Mouse (Mus musculus) B cell, adult 2 months (primary cell): ENCODE measurements around the gene Gtf2h1.
"Not testable (repeated sequence)": the region's sequence is repeated elsewhere in the genome, so short reads cannot be mapped to it uniquely, and the experiment has no call there.

ENCODE experiments used
- DNase-seq, 2 experiments: peaks; one replicate each; pipeline ENCODE4 v3.0.0; 2022

The Gtf2h1 gene

GRCm38 (mm10) chr7:46795287-46796205, at the start of gene Gtf2h1, which contains the start of gene Hps5:
Gene Gtf2h1 (plus strand): TSS chr7:46796103.
Gene Hps5 (minus strand): TSS chr7:46796064.
- DNase-seq, result peak; percentile 100

- DNase-seq, result no peak
These were observed 49.5 kb upstream of the Gtf2h1 start for GRCm38 (mm10) chr7:46746381-46746780.

- peak in 1 of 2 experiments; percentile 21 for DNase-seq
These were observed 47.4 kb upstream of the Gtf2h1 start for GRCm38 (mm10) chr7:46748459-46748858.

GRCm38 (mm10) chr7:46751490-46751889, 44.4 kb upstream of the Gtf2h1 start, which contains the start of gene Saa2:
Gene Saa2 (plus strand): TSS chr7:46751790.
- no peak for DNase-seq

GRCm38 (mm10) chr7:46761049-46761795, 34.7 kb upstream of the Gtf2h1 start:
- DNase-seq, result no peak

GRCm38 (mm10) chr7:46762601-46763000, 33.3 kb upstream of the Gtf2h1 start:
- DNase-seq, result no peak

GRCm38 (mm10) chr7:46764672-46765071, 31.2 kb upstream of the Gtf2h1 start:
- DNase-seq, result no peak

GRCm38 (mm10) chr7:46767371-46767770, 28.5 kb upstream of the Gtf2h1 start:
- no peak for DNase-seq

GRCm38 (mm10) chr7:46768451-46768850, 27.5 kb upstream of the Gtf2h1 start:
- DNase-seq, result no peak

GRCm38 (mm10) chr7:46770706-46771105, 25.2 kb upstream of the Gtf2h1 start:
- peak; percentile 55 to 57 for DNase-seq

GRCm38 (mm10) chr7:46789177-46789849, 6.6 kb upstream of the Gtf2h1 start:
- DNase-seq, result no peak

GRCm38 (mm10) chr7:46793871-46794270, 2.0 kb upstream of the Gtf2h1 start:
- DNase-seq, result no peak

GRCm38 (mm10) chr7:46796206-46796679, 340 bp downstream of the Gtf2h1 start:
- no peak for DNase-seq

- no peak for DNase-seq
These were observed 876 bp downstream of the Gtf2h1 start for GRCm38 (mm10) chr7:46796779-46797178.

- DNase-seq, result no peak
These were observed 14.4 kb downstream of the Gtf2h1 start for GRCm38 (mm10) chr7:46810325-46810724.

- no peak for DNase-seq
These were observed 18.1 kb downstream of the Gtf2h1 start for GRCm38 (mm10) chr7:46814012-46814411.

GRCm38 (mm10) chr7:46820876-46821632, 25.2 kb downstream of the Gtf2h1 start:
- DNase-seq, result not testable (repeated sequence)

- DNase-seq, result no peak
These were observed 31.3 kb downstream of the Gtf2h1 start for GRCm38 (mm10) chr7:46827046-46827802.

- DNase-seq, result no peak
These were observed 31.9 kb downstream of the Gtf2h1 start for GRCm38 (mm10) chr7:46827803-46828184.

GRCm38 (mm10) chr7:46829911-46830310, 34.0 kb downstream of the Gtf2h1 start:
- no peak for DNase-seq
